Mouse (Mus musculus): ENCODE measurements around the gene Napb. TPM values are rescaled to one million over a fixed set of nuclear protein-coding genes. Genes with fewer than 3 reads are reported as not detected.
"Not testable (repeated sequence)": the region's sequence is repeated elsewhere in the genome, so short reads cannot be mapped to it uniquely, and the experiment has no call there.

Gene Napb
- total RNA-seq (2014; rRNA removed) (124 and 142 TPM in 2 replicates), polyA plus RNA-seq (2015; fragmentation: Nextera tagmentation; extraction: Ambion mirVana) (41.1 and 76.3 TPM in 2 replicates)

- TF ChIP-seq CTCF (IDR thresholded peaks at IDR 0.05; ENCODE audit: low read depth), result peak; percentile 34; the same call in 1 of the 2 replicates
- ATAC-seq (peak; percentile 100), DNase-seq (peak; percentile 95)
- Histone ChIP-seq H3K9me3 (ENCODE audit: low read length) (no peaks in the 10 kb centered on the region), H3K4me2 (ENCODE audit: low read depth) (peak within 1 kb of the TSS; percentile 89), H3K27me3 (ENCODE audit: insufficient read depth, low read length) (no peaks in the 10 kb centered on the region), H3K36me3 (ENCODE audit: insufficient read depth) (no peaks in the 10 kb centered on the region), H3K4me3 (ENCODE audit: low read depth, low read length) (peak within 1 kb of the TSS; percentile 62), H3K9ac (peak within 1 kb of the TSS; percentile 72), H3K4me1 (ENCODE audit: insufficient read depth) (peaks cover 10% of the 10 kb centered on the region; the same call in 1 of the 2 replicates), H3K27ac (ENCODE audit: low read depth, low read length) (peak within 1 kb of the TSS; percentile 57)
- 6% methylated on average over 18 of the region's 18 CpGs for WGBS
These were observed at the start of gene Napb for GRCm38 (mm10) chr2:148732327-148733000. TSS of gene Napb (minus strand) at chr2:148732467.

- 13% methylated on average over 1 of the region's 1 CpGs for whole genome bisulfite sequencing
- Histone ChIP-seq H3K4me1 (ENCODE audit: insufficient read depth) (no peaks in the 10 kb centered on the region), H3K36me3 (ENCODE audit: insufficient read depth) (no peaks in the 10 kb centered on the region), H3K9ac (no peak within 1 kb of the TSS), H3K27me3 (ENCODE audit: insufficient read depth, low read length) (no peaks in the 10 kb centered on the region), H3K4me3 (ENCODE audit: low read depth, low read length) (no peak within 1 kb of the TSS), H3K9me3 (ENCODE audit: low read length) (no peaks in the 10 kb centered on the region), H3K4me2 (ENCODE audit: low read depth) (no peak within 1 kb of the TSS), H3K27ac (ENCODE audit: low read depth, low read length) (no peak within 1 kb of the TSS)
- DNase-seq (no peak), ATAC-seq (no peak)
- no peak for TF ChIP-seq CTCF (IDR thresholded peaks at IDR 0.05; ENCODE audit: low read depth)
These were observed 49.4 kb upstream of the Napb start, which contains the start of gene 8030411F24Rik for GRCm38 (mm10) chr2:148781709-148782108. TSS of gene 8030411F24Rik (plus strand) at chr2:148782009.

GRCm38 (mm10) chr2:148771397-148771796, 39.1 kb upstream of the Napb start, which contains the start of gene Cst11:
TSS of gene Cst11 (minus strand) at chr2:148771497.
- not testable (repeated sequence) for H3K4me3 ChIP-seq (ENCODE audit: low read depth, low read length); H3K4me1 ChIP-seq (ENCODE audit: insufficient read depth); H3K4me2 ChIP-seq (ENCODE audit: low read depth); H3K9me3 ChIP-seq (ENCODE audit: low read length); ATAC-seq; DNase-seq; H3K27me3 ChIP-seq (ENCODE audit: insufficient read depth, low read length); H3K36me3 ChIP-seq (ENCODE audit: insufficient read depth); H3K27ac ChIP-seq (ENCODE audit: low read depth, low read length); H3K9ac ChIP-seq
- 82% methylated on average over 4 of the region's 4 CpGs for WGBS

- Histone ChIP-seq H3K4me3 (ENCODE audit: low read depth, low read length) (no peak overlapping the region), H3K4me2 (ENCODE audit: low read depth) (no peak overlapping the region), H3K4me1 (ENCODE audit: insufficient read depth) (no peaks in the 10 kb centered on the region), H3K36me3 (ENCODE audit: insufficient read depth) (no peaks in the 10 kb centered on the region), H3K27ac (ENCODE audit: low read depth, low read length) (no peak overlapping the region), H3K27me3 (ENCODE audit: insufficient read depth, low read length) (no peaks in the 10 kb centered on the region), H3K9me3 (ENCODE audit: low read length) (no peaks in the 10 kb centered on the region), H3K9ac (no peak overlapping the region)
- 88% methylated on average over 1 of the region's 1 CpGs for WGBS
- DNase-seq (no peak), ATAC-seq (no peak)
- no peak for TF ChIP-seq CTCF (IDR thresholded peaks at IDR 0.05; ENCODE audit: low read depth)
These were observed 31.6 kb upstream of the Napb start for GRCm38 (mm10) chr2:148763648-148764388.

GRCm38 (mm10) chr2:148754310-148754846, 22.1 kb upstream of the Napb start:
- Histone ChIP-seq H3K9me3 (ENCODE audit: low read length) (no peaks in the 10 kb centered on the region), H3K4me2 (ENCODE audit: low read depth) (no peak overlapping the region), H3K9ac (no peak overlapping the region), H3K27ac (ENCODE audit: low read depth, low read length) (no peak overlapping the region), H3K36me3 (ENCODE audit: insufficient read depth) (no peaks in the 10 kb centered on the region), H3K4me1 (ENCODE audit: insufficient read depth) (no peaks in the 10 kb centered on the region), H3K4me3 (ENCODE audit: low read depth, low read length) (no peak overlapping the region), H3K27me3 (ENCODE audit: insufficient read depth, low read length) (no peaks in the 10 kb centered on the region)
- ATAC-seq (no peak), DNase-seq (no peak)
- TF ChIP-seq CTCF (IDR thresholded peaks at IDR 0.05; ENCODE audit: low read depth), result no peak
- WGBS, result 71% methylated on average over 1 of the region's 1 CpGs

- Histone ChIP-seq H3K9ac (0 out of 2 replicates have a peak overlapping the region, but pooled peaks have one; percentile 10), H3K27me3 (ENCODE audit: insufficient read depth, low read length) (no peaks in the 10 kb centered on the region), H3K4me1 (ENCODE audit: insufficient read depth) (no peaks in the 10 kb centered on the region), H3K4me3 (ENCODE audit: low read depth, low read length) (peak overlapping the region; percentile 38), H3K36me3 (ENCODE audit: insufficient read depth) (no peaks in the 10 kb centered on the region), H3K9me3 (ENCODE audit: low read length) (no peaks in the 10 kb centered on the region), H3K4me2 (ENCODE audit: low read depth) (peak overlapping the region; percentile 66), H3K27ac (ENCODE audit: low read depth, low read length) (no peak overlapping the region)
- WGBS, result 16% methylated on average over 15 of the region's 15 CpGs
- DNase-seq (peak; percentile 96), ATAC-seq (peak; percentile 96)
- peak; percentile 81 for TF ChIP-seq CTCF (IDR thresholded peaks at IDR 0.05; ENCODE audit: low read depth)
These were observed 19.9 kb upstream of the Napb start for GRCm38 (mm10) chr2:148751893-148752813.

All from forebrain, postnatal 0 days (tissue).